Mouse (Mus musculus) liver, embryonic 14.5 days (tissue): ENCODE measurements around the gene Gm12666. TPM values are rescaled to one million over a fixed set of nuclear protein-coding genes. Genes with fewer than 3 reads are reported as not detected.
"Not testable (repeated sequence)": the region's sequence is repeated elsewhere in the genome, so short reads cannot be mapped to it uniquely, and the experiment has no call there.

ENCODE experiments used
- ATAC-seq: fragments of 200-750 bp; cut with Nextera tagmentation; 2 replicates; pipeline ENCODE4 v1.8.0; 2017; ENCODE audit warnings: moderate number of reproducible peaks, mild to moderate bottlenecking, moderate library complexity; ENCODE audit not compliant: insufficient read depth
- DNase-seq, 3 experiments: peaks; one replicate each; pipeline ENCODE4 v3.0.0-alpha.2; 2012 to 2013; ENCODE audit warnings: low read depth in 3 of 3, low spot score in 3 of 3
- H3K27ac ChIP-seq: fragments of 300-500 bp; sonication (generic); 2 replicates; pipeline ENCODE4 v1.5.1; 2014; ENCODE audit warnings: moderate library complexity, mild to moderate bottlenecking, control low read depth, inconsistent platforms
- H3K27me3 ChIP-seq: fragments of 300-500 bp; sonication (generic); 2 replicates; pipeline ENCODE4 v1.6.1; 2014; ENCODE audit warnings: mild to moderate bottlenecking, low read length, moderate library complexity; ENCODE audit not compliant: control insufficient read depth, insufficient read depth
- H3K36me3 ChIP-seq: fragments of 300-500 bp; sonication (generic); replicated peaks from 2 replicates; pipeline ENCODE4 v1.6.1; 2014; ENCODE audit warnings: low read depth; ENCODE audit not compliant: control insufficient read depth, insufficient read depth
- H3K4me1 ChIP-seq, 2 experiments: fragments of 200-500 bp in 1 of 2; fragments of 300-500 bp in 1 of 2; sonication (generic) in 1 of 2; replicated peaks; 2 replicates each; pipeline ENCODE4 v1.6.1; 2012 to 2014; ENCODE audit warnings: antibody characterized with exemption in 1 of 2, inconsistent platforms in 1 of 2, low read length in 1 of 2; ENCODE audit not compliant: control insufficient read depth in 2 of 2, insufficient read depth in 2 of 2
- H3K4me2 ChIP-seq: fragments of 300-500 bp; sonication (generic); 2 replicates; pipeline ENCODE4 v1.6.1; 2014; ENCODE audit warnings: low read depth, mild to moderate bottlenecking, control low read depth, moderate library complexity
- H3K4me3 ChIP-seq, 2 experiments: fragments of 200-500 bp in 1 of 2; fragments of 300-500 bp in 1 of 2; sonication (generic) in 1 of 2; 2 replicates each; pipeline ENCODE4 v1.5.1; 2012 to 2014; ENCODE audit warnings: low read depth in 2 of 2, low read length in 2 of 2, mild to moderate bottlenecking in 2 of 2, control low read depth in 1 of 2, inconsistent platforms in 1 of 2, moderate library complexity in 1 of 2; ENCODE audit not compliant: insufficient read depth in 1 of 2
- H3K9ac ChIP-seq: fragments of 300-500 bp; sonication (generic); replicated peaks from 2 replicates; pipeline ENCODE4 v1.6.1; 2014; ENCODE audit warnings: mild to moderate bottlenecking, control low read depth, moderate library complexity
- H3K9me3 ChIP-seq: fragments of 300-500 bp; sonication (generic); 2 replicates; pipeline ENCODE4 v1.6.1; 2016; ENCODE audit warnings: low read length, mixed read lengths; ENCODE audit not compliant: control insufficient read depth
- CTCF ChIP-seq: IDR thresholded peaks from 2 replicates; pipeline ENCODE4 v1.5.1; 2016; ENCODE audit warnings: antibody characterized with exemption, low read depth, control low read depth
- EP300 ChIP-seq: IDR thresholded peaks from 2 replicates; pipeline ENCODE4 v1.6.1; 2016; ENCODE audit warnings: antibody characterized with exemption, low read depth
- WGBS: fragments of 180-500 bp; shearing (Covaris S2); extraction: QIAGEN DNeasy Blood & Tissue Kit; methylation state at CpG from one replicate; pipeline ENCODE4 v1.1.7; 2014; ENCODE audit not compliant: insufficient replicate concordance; 5-methylcytosine and 5-hydroxymethylcytosine counted together
- polyA plus RNA-seq, 2 experiments: library from polyadenylated mRNA; depleted of rRNA in 1 of 2; stranded (reverse) in 1 of 2; unstranded in 1 of 2; fragments of >200 nt; fragmentation: Nextera tagmentation in 1 of 2; extraction: Ambion mirVana in 1 of 2; gene quantifications; 2 replicates each; pipeline versions ENCODE4 v1.2.1 to v1.2.3; 2012 to 2014

The Gm12666 gene
- polyA plus RNA-seq (2012; rRNA removed), result not detected in 2 replicates
- not detected in 2 replicates for polyA plus RNA-seq (2014; fragmentation: Nextera tagmentation; extraction: Ambion mirVana)

GRCm38 (mm10) chr4:92191649-92192048, at the start of gene Gm12666:
TSS of gene Gm12666 (minus strand) at chr4:92191749.
- H3K9ac ChIP-seq, H3K4me3 ChIP-seq, H3K4me2 ChIP-seq, H3K4me1 ChIP-seq, H3K36me3 ChIP-seq, H3K27ac ChIP-seq, DNase-seq, H3K27me3 ChIP-seq, ATAC-seq, H3K9me3 ChIP-seq: not testable (repeated sequence)
- 46% methylated on average over 1 of the region's 1 CpGs for WGBS

GRCm38 (mm10) chr4:92226326-92226725, 34.8 kb upstream of the Gm12666 start:
- ATAC-seq, result no peak
- no peaks in the 10 kb centered on the region for H3K9me3 ChIP-seq
- no peak overlapping the region for H3K4me2 ChIP-seq
- 75% methylated on average over 2 of the region's 2 CpGs for WGBS
- no peak overlapping the region for H3K27ac ChIP-seq
- no peaks in the 10 kb centered on the region for H3K27me3 ChIP-seq
- no peak overlapping the region for H3K4me3 ChIP-seq
- H3K4me1 ChIP-seq, result no peaks in the 10 kb centered on the region
- H3K9ac ChIP-seq, result no peak overlapping the region
- no peak for TF ChIP-seq CTCF
- no peak for TF ChIP-seq EP300
- DNase-seq, result no peak
- H3K36me3 ChIP-seq, result no peaks in the 10 kb centered on the region

GRCm38 (mm10) chr4:92216286-92216685, 24.7 kb upstream of the Gm12666 start:
- DNase-seq, result no peak
- ATAC-seq, result no peak
- WGBS, result 46% methylated on average over 1 of the region's 1 CpGs

GRCm38 (mm10) chr4:92152646-92153045, 38.9 kb downstream of the Gm12666 start:
- no peaks in the 10 kb centered on the region for H3K27me3 ChIP-seq
- H3K9me3 ChIP-seq, result no peaks in the 10 kb centered on the region
- H3K4me3 ChIP-seq, result no peak overlapping the region
- no peak overlapping the region for H3K9ac ChIP-seq
- no peak for TF ChIP-seq EP300
- TF ChIP-seq CTCF, result no peak
- no peak overlapping the region for H3K4me2 ChIP-seq
- H3K4me1 ChIP-seq, result no peaks in the 10 kb centered on the region
- H3K27ac ChIP-seq, result no peak overlapping the region
- no peak for ATAC-seq
- H3K36me3 ChIP-seq, result no peaks in the 10 kb centered on the region
- 67% methylated on average over 1 of the region's 1 CpGs for WGBS
- no peak for DNase-seq

More at GRCm38 (mm10) chr4:92216286-92216685, 24.7 kb upstream of the Gm12666 start:
- H3K9me3 ChIP-seq, result no peaks in the 10 kb centered on the region
- TF ChIP-seq CTCF, result no peak
- no peak for TF ChIP-seq EP300
- H3K36me3 ChIP-seq, result no peaks in the 10 kb centered on the region
- H3K4me2 ChIP-seq, result no peak overlapping the region
- H3K4me3 ChIP-seq, result no peak overlapping the region
- H3K9ac ChIP-seq, result no peak overlapping the region
- no peak overlapping the region for H3K27ac ChIP-seq
- no peaks in the 10 kb centered on the region for H3K27me3 ChIP-seq
- H3K4me1 ChIP-seq, result no peaks in the 10 kb centered on the region

GRCm38 (mm10) chr4:92147134-92147533, 44.4 kb downstream of the Gm12666 start, which contains the start of gene Izumo3:
TSS of gene Izumo3 (minus strand) at chr4:92147234.
- no peaks in the 10 kb centered on the region for H3K27me3 ChIP-seq
- H3K4me2 ChIP-seq, result no peak within 1 kb of the TSS
- H3K27ac ChIP-seq, result no peak within 1 kb of the TSS
- no peaks in the 10 kb centered on the region for H3K36me3 ChIP-seq
- TF ChIP-seq CTCF (no peak), EP300 (no peak)
- no peak within 1 kb of the TSS for H3K4me3 ChIP-seq
- no peaks in the 10 kb centered on the region for H3K9me3 ChIP-seq
- H3K9ac ChIP-seq, result no peak within 1 kb of the TSS
- no peak for ATAC-seq
- no peak for DNase-seq
- H3K4me1 ChIP-seq, result no peaks in the 10 kb centered on the region

Other genes starting within 250 kb of the Gm12666 start
- gene Izumo3, start 44.5 kb downstream of the Gm12666 start, polyA plus RNA-seq (2012; rRNA removed), result not detected in 2 replicates
- gene Izumo3, start 44.5 kb downstream of the Gm12666 start, polyA plus RNA-seq (2014; fragmentation: Nextera tagmentation; extraction: Ambion mirVana), result not detected in 2 replicates